Mouse (Mus musculus) stomach, postnatal 0 days (tissue): ENCODE measurements around the gene Scn2a.

Experiments
- CTCF ChIP-seq: IDR thresholded peaks from 2 replicates; pipeline ENCODE4 v1.5.1; 2016; ENCODE audit warnings: antibody characterized with exemption, low read depth, mild to moderate bottlenecking, moderate library complexity
- EP300 ChIP-seq: optimal IDR thresholded peaks from 2 replicates; pipeline ENCODE3; 2016; ENCODE audit warnings: antibody characterized with exemption

- no peak for TF ChIP-seq EP300
- no peak for TF ChIP-seq CTCF
Observed at GRCm38 (mm10) chr2:65652636-65653035, 32.1 kb downstream of the Scn2a start.
